Mouse (Mus musculus): ENCODE data around the gene H2-Aa.

Gene H2-Aa

DNA sequence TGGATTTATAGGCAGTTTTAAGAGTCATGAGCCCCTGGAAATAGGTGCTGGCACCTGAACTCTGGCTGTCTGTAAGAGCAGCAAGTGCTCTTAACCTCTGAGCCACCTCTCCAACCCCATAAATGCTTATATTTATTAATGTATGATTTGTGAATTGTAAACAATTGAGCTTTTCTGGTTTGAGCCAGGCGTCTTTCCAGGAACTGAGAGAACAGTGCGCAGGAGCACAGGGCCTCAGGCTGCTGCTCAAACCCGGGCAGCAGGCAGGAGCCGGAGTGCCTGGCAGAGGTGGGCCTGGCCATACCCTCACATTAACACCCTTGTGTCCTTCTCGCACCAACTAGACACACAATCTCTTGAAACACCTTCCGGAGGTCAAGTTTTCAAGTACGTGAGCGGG lies 12.4 kb upstream of the H2-Aa start:
- DNase-seq (ENCODE audit: low spot score) = no peak

DNA sequence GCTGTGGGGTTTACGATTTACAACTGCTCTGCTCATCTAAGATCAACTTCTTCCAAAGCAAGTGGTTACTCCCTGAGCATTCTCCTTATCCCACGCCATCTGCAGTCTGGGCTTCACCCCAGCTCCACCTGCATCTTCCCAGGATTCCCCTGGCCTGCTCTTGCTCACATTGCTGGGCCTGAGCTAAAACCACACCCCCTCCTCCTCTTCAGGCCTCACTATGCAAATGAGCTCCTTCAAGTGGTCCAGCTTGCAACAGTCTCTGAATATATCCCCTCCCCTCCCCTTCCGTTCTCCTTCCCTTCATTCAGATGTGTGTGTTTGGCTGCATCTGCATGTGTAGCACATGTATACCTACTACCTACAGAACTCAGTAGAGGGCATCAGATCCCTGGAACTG lies 11.7 kb upstream of the H2-Aa start:
- DNase-seq (ENCODE audit: low spot score) = no peak

DNA sequence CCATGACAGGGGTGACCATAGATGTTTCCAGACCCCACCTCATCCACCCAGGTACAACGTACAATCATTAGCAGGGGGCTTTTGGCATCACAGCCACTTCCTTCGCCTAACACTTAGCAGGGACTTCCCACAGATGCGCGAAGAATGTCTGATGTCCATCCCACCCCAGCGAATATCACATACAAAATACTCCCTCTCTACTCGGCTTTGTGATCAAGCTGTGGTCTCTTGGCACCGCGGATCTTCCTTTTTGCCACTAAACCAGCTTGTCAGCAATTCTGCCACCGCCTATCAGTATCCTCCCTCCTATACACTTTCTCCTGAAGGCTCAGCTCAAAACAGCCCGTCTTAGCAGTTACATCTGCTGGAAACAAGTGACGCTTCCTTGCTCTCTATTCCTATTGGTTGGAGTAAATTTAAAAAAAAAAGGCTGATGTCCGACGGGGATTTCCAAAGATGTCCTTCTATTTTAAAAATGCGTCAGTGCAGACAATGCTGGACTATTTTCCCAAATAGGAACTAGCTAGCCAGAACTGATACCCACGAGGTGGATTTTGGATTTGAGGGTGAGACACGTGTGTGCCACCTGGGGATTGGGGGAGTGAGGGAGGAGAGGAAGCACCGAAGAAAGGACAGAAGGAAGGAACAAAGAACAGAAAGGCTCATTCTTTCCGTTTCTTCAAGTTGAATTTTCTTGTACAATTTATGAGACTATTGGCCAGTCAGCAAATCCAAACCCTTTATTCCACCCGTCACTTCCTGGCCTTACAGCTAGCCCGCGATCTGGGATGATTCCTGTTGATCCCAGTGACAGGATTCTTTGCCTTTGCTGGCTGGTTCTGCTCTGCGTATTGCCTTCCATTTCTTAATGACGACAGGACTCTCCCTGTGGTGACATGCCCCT lies 8.5 kb upstream of the H2-Aa start:
- no peak for DNase-seq (ENCODE audit: low spot score)

DNA sequence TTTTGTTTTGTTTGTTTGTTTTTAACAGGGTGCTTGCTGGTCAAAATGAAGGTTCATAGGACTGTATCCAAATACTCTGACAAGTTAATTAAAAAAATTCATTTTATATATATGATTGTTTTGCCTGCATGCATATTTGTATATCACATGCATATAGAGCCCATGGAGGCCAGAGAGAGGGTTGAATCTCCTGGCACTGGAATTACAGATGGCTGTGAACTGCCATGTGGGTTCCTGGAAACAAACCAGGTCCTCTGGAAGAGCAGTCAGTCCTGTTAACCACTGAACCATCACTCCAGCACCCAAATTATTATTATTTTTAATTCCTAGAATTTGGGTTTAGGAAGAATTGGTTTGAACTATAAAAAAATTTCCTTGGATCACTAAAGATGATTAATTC lies 7.7 kb upstream of the H2-Aa start:
- DNase-seq (ENCODE audit: low spot score) = no peak

DNA sequence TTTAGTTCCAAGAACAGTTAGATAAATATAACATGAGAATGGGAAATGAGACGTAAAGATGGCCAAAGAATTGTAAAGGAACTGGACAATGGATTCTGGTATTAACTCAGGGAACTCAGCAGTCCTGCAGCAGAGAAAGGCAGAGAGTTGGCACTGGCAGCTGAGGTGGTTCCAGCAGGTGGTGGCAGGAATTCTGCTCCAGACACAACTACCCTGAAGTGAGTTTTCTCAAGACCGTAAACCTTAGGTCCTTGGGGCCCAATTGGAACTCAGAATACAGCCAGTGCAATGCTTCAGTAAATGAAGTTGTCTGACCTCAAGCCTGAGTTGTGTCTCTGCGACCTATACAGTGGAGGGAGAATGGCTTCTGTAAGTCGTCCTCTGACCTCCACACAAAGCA lies 6.6 kb upstream of the H2-Aa start:
- DNase-seq (ENCODE audit: low spot score) = no peak

DNA sequence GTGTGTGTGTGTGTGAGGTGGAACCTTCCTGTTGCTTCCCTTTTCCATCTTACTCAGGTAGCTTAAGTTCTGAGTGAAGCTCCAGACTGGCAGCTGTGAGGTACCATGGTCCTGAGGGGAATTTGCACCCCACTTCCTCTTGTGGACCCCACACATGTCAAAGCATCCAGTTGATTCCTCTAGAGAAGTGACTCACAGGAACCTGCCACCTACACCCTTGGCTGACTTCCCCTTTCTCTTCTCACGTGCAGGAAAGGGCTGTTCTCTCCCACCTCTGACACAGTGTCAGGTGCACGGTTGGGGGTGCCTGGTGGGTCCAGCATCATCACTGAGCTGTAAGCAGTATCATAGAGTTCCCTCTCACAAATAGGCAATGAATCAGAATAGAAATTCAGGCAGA lies 5.9 kb upstream of the H2-Aa start:
- no peak for DNase-seq (ENCODE audit: low spot score)

DNA sequence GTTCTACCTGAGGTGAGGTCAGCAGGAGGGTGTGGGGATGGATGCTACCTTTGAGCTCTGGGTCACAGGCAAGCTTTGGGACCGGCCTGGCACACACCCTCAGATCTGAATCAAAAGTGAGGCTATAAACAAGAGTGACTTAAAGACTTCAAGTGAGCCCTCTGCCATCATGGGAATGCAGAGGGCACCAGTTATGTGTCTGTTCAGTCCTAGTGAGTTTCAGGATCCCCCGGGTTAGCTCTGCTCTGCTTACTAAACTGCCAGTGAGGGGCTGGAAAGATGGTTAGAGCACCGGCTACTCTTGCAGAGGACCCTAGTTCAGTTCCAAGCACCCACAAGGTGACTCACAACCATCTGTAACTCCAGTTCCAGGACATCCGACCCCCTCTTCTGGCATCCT lies 4.9 kb upstream of the H2-Aa start:
- no peak for DNase-seq (ENCODE audit: low spot score)

DNA sequence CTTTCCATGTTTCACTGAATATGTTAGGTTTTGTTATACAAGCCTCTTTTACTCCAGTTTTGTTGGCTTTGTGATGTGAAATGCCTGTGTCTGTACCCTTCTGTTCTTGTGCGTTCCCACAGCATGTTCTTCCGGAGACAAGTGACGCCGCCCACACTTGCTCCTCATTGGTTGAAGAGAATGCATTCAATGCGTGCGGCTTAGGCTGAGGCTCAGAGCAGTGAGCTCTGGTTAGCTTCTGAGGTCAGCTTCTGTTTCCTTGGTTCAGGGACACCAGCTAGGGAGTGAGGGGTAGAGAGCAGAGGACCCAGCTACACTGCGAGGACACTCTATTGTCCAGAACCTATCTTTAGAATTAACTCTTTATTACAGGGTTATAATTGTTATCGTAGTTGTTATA lies 4.0 kb upstream of the H2-Aa start:
- no peak for DNase-seq (ENCODE audit: low spot score)

DNA sequence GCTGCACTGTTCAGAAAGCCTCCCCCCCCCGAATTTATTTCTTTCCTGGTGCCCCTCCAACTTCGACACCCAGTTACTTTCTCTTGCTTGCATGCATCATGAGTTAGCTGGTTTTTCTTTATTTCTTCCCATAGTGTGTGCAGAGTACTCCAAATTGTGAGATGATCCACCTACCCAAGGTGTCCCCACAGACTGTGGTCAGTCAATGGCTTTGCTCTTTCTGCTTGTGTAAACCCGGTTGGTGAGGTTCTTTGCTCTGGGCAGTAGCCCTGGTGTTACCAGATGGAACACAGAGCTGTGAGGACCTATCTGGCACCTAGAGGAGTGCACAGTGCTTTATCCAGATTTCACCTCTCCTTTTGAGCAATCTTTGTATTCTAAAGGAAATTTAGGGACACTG lies 508 bp upstream of the H2-Aa start:
- DNase-seq (ENCODE audit: low spot score) = no peak

DNA sequence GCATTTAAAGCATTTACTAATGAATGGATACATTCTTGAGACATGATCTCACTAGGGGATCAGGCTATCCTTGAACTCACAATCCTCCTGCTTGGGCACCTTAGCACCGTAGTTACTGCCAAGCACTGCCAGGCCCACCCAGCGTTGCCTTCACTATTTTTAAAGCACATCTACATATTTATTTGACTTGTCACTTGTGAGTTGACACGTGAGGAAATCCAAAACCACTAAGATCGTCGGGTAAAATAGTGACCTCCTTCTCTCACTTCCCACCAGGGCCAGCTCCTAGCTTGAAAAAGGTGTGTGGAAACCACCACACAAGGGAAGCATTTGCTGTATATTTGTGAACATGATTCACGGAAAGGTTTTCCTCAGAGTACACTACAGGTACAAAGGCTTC lies 624 bp downstream of the H2-Aa start:
- no peak for DNase-seq (ENCODE audit: low spot score)

DNA sequence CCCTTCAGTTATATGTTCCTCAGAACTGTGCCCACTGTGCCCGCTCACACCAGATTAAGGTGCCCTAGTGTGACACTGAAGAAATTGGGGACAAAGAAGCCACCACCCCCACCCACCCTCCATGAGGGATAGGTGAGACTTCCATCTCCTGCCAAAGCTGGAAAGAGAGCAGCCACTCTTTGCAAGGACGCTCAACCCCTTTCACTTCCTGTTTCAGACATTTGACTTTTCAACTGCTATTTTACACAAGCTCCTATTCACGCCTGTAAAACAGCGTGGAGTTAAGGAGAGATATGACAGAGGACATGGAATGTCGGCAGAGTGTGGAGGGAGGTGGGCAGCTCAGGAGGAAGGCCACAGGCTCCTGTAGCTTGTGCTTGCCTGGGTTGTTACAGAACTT lies 1.1 kb downstream of the H2-Aa start:
- no peak for DNase-seq (ENCODE audit: low spot score)

DNA sequence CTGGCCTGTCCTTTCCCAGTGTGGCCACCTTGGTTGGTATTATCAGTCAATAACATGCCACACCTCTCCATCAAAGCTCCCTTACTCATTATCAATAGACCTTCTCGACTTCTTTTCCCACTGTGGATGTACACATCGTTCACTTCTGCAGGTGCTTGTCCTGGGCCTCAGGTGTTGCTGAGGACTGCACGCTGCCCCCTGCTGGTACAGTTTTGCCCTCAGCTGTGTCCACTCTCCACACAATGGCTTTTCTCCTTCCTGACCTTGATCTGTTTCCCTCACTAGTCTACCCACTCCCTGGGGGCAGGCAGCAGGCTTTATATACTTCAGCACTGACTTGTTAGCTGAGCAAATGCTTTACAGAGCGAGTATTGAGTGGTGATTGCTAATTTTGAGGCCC lies 1.8 kb downstream of the H2-Aa start:
- DNase-seq (ENCODE audit: low spot score) = no peak

DNA sequence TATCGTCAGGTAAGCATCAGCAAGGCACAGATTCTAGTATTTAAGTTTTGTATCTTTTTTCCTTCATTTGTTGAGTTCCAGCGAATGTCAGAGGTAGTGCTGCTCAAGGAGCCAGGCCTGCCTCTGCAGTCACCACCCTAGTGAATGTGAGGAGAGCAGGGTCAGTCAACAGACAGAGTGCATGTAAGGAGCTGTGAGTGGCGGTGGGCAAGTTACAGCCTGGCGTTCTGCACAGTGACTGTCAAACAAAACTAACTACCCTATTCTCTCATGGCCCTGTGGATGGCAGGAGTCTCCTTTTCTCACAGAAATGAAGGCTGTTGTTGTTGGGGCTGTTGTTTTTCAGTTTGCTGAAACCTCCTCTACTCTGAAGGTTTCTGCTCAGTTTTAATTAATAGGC lies 2.3 kb downstream of the H2-Aa start:
- DNase-seq (ENCODE audit: low spot score) = no peak

DNA sequence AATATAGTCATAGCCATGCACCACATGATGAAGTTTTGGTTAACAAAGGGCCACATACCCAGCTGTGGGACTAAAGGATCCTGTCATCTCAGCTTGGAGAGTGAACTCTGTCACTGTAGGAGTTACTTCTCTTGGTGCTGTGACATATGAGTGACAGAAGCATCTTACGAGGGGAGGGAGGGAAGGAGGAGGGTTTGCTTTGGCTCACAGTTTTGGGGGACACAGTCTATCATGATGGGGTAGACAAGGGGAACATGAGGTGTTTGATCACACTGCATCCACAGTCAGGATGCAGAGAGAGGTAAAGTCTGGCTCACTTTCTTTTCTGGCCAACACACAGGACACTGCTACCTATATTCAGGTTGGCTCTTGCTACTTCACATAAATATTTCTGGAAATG lies 5.8 kb downstream of the H2-Aa start:
- no peak for DNase-seq (ENCODE audit: low spot score)

DNA sequence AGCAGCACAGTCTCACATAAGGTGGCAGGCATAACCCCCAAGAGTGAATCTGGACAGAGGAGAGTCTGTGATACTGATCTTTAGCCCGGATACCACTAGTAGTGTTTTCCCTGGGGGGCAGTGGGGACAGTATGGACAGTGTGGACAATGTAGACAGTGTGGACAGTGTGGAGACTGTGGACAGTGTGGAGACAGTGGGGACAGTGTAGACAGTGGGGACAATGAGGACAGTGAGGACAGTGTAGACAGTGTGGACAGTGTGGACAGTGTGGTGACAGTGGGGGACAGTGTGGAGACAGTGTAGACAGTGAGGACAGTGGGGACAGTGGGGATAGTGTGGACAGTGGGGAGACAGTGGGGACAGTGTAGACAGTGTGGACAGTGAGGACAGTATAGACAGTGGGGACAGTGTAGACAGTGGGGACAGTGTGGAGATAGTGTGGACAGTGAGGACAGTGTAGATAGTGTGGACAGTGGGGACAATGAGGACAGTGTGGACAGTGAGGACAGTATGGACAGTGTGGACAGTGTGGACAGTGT lies 7.1 kb downstream of the H2-Aa start:
- DNase-seq (ENCODE audit: low spot score) = no peak

DNA sequence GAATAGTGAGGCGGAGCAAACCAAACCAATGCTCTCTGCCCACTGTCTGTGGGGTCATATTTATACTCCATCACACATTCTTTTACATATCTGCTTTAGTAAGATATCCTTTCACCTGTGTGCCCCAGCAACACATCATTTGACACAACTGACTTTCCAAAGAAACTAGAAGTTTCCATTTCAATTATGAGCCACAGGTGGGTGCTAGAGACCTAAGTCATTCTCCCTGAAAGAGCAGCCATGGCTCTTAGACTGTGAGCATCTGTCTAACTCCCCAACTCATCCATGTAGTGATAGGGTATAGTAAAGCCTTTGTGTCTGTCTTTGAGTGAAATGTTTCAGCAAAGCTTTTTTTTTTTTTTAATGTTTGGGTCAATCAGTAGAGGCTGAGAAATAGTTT lies 15.5 kb downstream of the H2-Aa start:
- no peak for DNase-seq (ENCODE audit: low spot score)

DNA sequence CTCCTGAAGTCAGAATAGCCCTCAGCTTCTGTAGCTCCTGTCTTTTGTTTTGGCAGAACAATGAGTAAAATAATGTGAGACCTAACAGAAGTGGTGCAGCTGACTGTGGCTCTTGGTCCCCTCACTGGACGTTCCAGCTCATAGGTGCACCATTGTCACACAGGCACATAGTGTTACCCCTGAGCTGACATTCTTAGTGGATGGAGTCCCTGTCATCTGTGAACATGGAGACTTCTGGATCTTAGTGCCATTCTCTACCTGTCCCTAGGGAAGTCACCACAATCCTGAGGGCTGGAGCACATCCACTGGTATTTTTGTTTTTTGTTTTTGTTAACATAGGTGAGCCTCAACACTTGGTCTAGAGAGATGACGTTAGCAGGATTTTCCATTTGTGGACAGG lies 16.7 kb downstream of the H2-Aa start:
- no peak for DNase-seq (ENCODE audit: low spot score)

DNA sequence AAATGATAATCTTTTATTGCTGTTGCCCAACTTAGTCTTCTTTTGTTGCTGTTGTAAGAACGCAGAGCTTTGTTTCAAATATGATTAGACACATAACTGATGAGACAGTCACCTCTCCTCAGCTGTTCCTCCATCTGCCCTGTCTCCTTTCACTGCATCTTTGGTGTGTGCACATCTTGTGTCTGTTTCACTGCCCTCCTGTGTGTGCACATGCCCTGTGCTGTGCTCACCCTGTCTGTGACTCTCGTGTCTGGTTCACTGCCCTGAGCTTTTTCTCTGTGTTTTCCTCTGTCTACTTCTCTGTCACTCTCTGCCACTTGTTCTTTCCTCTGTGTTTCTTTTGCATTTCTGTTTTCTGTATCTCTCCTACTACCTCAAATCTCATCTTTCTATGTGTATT lies 17.4 kb downstream of the H2-Aa start:
- no peak for DNase-seq (ENCODE audit: low spot score)

DNA sequence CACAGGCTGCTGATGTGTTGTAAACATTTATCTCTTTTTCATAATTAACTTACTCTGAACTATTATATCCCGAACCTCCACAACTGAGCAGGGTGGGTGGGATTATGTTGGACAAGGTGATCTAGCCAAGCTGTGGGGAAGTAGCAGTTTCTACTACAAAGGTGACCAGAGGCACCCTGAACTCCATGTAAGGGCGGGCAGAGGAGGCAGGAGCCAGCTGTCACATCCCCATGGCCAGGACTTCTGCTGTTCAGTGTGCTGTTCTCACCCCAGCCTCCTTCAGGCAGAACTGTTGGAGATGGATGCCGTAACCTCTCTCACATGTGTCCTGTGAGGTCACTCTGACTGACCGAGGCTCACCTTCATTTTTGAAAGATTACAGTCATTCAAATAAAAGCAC lies 17.8 kb downstream of the H2-Aa start:
- no peak for DNase-seq (ENCODE audit: low spot score)

DNA sequence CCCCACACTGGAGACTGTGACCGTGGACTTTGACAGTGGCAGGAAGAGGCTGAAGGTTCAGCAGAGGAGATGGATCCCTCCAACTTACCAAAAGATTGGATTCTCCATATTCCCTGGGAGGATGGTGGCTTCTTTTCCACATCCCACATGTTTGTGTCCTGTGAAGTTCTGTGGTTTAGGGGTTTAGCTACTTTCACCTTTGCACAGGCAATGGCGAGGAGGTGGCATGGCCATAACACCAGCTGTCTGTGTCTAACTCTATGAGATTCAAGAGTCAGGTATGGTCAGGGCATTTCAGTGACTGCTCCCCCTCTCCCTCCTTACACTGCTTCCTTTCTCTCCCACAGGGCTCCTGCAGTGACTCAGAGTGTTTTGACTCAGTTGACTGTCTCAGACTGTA lies 18.9 kb downstream of the H2-Aa start:
- no peak for DNase-seq (ENCODE audit: low spot score)

DNA sequence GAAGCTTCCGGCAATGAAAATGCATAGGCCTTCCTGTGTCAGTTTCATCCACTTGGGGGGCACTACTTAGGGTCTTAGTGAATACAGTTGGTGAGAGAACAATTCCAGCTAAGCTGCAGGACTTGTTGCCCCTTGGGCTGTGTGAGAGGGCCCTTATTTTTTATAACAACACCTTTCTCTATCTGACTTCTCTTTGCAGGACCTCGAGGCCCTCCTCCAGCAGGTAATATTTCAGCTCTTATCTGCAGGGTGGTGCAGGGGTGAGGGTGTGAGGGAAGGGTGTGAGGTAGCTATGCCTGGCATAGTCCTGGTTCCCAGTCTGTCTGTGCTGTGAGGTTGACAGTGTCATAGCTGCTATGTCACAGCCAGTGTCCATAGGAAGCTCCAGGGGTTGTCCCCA lies 19.4 kb downstream of the H2-Aa start:
- DNase-seq (ENCODE audit: low spot score) = no peak

DNA sequence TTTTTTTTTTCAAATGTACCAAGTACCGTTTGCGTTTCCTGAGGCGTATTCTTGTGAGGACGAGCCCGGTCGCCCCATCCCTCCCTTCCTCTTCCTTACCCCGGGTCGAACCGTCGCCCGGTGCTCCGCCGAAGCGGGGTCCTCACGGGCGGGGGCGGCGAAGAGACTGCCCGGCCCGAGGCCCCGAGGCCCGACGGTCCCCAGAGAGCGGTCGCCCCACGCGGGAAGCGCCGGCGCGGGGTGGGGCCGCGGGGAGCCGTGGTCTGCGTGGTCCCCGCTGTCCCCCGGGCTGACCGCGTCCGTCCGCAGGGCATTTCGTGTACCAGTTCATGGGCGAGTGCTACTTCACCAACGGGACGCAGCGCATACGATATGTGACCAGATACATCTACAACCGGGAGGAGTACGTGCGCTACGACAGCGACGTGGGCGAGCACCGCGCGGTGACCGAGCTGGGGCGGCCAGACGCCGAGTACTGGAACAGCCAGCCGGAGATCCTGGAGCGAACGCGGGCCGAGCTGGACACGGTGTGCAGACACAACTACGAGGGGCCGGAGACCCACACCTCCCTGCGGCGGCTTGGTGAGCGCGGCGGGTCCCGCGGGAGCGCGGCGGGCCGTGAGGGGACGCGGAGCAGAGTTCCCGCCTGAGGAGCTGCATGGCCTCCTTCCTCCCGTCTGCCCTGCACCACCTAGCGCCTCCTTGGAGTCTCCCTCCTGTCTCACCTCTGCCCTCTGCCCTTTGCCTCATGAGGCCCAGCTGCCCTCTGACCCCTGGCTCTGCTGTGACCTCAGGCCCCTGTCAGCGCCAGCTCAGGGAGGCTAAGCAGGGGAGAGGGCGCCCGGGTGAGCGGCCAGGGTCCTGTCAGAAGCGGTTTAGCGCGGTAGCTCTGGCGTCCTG lies 22.9 kb downstream of the H2-Aa start:
- no peak for DNase-seq (ENCODE audit: low spot score)

DNA sequence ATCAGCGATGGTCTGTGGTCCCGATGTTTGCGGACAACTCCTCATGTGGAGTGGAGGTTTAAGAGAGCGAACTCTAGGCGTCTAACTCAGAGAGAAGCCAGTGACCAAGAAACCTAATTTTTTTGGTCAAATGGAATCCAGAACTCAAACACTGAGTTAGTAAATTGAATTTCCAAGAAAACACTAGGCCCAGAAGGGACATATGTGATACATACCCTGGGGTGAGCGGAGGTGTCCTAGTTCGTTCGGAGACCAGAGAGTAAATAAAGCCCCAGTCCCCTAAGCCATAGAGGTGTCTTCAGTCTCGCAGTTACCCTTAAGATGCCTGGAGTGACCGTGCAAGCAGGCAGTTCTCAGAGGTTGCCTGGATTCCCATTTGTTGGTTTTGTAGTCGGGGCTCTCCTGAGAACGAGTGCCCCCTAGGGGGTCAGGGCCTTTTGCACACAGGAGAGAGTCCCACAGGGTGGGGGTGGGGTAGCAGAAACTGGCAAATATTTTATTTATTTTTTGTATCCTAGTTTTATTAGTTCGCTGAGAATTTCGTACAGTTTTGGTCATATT lies 23.7 kb downstream of the H2-Aa start:
- DNase-seq (ENCODE audit: low spot score) = no peak

Measured in urinary bladder, postnatal 10 days (tissue).